Mouse (Mus musculus) layer of hippocampus, adult 9-10 months (tissue): ENCODE data around the gene Treml1.

Experiments used
- DNase-seq: peaks from one replicate; pipeline ENCODE4 v3.0.0; 2022; ENCODE audit warnings: low spot score

Treml1 gene

DNA sequence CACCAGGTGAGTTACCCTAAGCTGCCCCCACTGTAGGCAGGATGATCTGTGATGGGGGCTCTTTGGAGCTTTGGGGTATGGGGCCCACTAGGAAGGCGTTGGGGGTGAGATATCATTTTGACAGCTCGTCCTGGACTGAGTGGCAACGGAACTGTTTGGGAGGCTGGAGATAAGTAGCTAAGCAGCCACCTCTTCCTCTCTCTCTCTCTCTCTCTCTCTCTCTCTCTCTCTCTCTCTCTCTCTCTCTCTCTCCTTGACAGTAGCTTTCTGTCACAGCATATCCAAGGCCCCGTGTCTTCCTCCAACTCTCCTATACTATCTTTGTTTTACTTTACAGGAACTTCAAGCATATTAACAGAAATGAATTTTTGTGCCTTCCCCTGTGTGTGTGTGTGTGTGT is 746 bp downstream of the Treml1 start:
- DNase-seq = no peak

DNA sequence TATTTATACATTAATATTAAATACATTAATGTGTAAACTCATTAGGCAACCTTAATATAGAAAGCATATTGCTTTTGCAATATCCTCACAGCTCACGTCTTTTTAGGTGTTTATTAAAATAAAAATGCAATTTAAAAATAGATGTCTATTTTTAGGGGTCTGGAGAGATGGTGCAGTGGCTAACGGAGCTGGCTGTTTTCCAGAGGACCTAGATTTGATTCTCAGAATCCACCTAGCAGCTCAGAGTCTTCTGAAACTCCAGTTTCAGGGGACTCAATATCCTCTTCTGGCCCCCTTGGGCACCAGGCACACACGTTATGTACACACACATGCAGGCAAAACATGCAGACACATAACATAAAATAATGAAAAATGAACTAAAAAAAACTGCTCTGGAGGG is 2.6 kb downstream of the Treml1 start:
- DNase-seq = no peak

DNA sequence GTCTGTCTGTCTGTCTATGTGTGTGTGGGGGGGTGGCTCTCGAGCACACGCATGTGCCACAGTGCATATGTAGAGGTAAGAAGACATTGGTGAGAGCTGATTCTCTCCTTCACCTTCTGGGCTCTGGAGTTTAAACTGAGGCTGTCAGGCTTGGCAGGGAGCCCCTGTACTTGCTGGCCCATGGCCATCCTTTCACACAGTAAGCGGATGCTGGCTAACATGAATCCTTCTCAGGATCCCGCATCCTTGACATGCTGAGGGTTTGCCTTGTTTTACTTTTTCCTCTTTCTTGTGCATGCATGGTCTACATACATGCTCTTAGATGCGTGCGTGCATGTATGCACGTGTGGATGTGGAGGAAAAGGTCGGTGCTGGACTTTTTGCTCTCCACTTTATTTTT is 3.2 kb downstream of the Treml1 start:
- DNase-seq = no peak

DNA sequence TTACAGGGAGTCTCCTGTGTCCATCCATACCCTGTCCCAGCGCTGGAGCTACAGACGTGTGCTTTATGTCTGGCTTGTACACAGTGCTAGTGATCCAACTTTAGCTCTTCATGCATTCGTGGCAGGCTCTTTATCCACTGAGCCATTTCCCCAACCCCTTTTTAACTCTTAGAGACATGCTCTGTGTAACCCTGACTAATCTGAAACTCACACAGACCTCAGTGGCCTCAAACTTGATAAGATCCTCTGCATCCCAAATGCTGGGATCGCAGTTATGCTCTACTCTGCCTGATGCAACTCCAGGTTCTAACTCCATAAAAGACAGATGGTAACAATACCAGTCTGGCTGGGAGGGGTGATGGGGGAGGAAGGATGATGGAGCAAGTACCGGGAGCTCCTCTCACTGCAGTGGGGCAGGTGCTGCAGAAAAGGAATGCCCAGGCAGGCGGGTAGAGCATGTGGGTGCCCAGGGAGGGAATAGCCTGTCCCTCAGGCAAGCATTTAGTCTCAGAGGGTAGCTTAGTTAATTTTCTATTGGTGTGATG is 3.8 kb downstream of the Treml1 start:
- DNase-seq = no peak

DNA sequence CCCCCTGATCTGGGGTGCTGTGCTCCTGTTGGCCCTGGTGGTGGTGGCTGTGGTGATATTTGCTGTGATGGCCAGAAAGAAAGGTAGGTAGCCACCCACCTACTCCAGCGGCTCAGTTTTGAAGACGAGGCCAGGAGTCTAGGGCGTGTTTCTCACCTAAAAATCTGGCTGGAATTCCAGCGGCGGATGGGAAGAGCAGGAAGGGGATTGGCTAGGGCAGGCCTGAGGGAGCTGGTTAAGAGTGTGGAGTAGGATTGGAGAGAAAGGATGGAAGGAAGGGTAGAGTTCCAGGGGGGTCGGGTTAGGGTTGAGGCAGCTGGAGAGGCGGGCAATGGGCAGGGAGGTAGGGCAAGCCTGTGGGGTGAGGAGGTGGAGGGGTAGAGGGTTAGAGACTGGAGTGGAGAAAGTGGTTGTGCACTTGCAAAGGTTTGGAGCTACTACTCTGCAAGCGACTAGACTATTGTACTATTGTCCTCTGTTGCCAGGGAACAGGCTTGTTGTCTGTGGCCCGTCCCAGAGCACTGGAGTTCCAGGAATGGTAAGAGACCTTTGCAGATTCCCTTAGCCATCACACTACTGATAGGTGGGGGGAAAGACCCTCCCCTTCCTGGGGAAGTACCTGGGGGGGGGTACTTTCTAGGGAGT is 5.9 kb downstream of the Treml1 start:
- DNase-seq = no peak

DNA sequence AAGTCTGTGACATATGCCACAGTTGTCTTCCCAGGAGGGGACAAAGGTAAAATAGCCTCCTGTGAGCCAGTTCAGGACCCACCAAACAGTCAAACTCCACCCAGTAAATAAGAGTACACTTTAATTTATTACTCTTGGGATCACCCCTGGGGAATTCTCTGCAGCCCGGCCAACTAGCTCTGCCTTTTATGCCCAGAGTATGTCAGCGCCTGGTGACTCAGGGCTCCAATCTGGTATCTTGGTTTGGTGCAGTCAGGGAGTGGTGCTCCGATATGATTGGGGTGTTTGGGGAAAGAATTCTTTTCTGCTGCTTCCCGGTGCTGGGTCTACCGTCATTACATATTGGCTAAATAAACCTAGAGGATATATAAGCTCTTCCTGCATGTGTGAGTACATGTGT is 7.1 kb downstream of the Treml1 start:
- DNase-seq = no peak

DNA sequence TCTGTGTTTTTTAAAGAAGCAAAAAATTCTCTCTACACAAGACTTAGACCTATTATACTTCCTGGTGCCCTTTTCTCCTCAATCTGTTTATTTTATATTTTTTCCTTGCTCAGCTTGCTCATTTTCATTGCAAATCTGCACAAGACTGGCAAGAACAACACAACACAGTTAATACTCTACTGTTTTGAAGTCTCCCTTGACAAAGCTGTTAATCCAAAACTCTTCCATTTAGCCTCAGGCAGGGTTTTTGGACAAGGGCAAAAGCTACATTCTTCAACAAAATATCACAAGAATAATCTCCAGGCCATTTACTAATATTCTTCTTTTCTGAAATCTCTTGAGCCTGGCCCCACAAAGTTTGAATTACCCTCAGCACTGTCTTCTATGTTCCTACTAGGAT is 11.9 kb downstream of the Treml1 start:
- no peak for DNase-seq

DNA sequence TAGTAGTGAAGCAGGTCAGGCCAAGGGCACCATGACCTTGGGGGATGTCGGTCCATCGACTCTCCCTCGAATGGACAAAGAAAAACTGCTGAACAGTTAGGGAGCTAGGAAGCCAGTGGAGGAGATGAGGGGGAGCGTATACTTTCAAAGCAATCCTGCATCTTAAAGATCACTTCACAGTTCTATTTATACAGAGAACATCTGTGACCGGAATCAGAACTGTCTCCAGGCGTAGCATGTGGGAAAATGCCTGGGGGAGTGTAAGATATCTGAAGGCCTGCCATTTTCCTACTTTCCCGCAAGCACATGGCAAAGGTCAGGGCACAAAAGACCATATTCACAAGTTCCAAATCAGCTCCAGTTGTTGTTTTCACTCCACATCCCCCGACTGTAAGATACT is 13.3 kb downstream of the Treml1 start:
- no peak for DNase-seq

DNA sequence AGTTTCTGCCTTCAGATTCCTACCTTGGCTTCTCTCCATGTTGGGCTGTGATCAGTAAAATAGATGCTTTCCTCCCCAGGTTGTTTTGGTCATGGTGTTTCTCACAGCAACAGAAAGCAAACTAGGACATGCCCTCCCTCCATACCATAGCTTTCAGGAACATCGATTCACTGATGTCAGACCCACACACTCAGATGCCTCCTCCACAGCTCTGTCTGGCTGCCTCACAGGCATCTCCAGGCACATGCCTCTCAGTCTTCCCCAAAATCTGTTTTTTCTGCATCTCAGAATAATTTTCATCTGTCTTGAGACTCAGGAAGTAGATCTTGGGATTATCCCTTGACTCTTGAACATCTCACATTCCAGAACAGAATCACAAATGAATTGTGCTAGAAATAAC is 16.4 kb downstream of the Treml1 start:
- no peak for DNase-seq

DNA sequence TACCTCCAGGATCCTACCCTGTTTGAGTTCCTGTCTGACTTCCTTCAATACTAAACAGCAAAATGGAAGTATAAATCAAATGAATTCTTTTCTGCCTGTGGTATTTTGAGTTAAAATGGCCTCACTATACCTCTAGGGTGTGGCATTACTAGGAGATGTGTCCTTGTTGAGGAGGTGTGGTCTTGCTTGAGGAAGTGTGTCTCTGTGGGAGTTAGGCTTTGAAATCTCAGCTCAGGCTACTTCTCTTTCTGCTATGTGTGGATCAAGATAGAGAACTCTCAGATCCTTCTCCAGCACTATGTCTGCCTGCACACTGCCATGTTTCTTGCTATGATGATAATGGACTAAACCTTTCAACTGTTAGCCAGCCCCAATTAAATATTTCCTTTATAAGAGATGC is 19.3 kb downstream of the Treml1 start:
- no peak for DNase-seq

DNA sequence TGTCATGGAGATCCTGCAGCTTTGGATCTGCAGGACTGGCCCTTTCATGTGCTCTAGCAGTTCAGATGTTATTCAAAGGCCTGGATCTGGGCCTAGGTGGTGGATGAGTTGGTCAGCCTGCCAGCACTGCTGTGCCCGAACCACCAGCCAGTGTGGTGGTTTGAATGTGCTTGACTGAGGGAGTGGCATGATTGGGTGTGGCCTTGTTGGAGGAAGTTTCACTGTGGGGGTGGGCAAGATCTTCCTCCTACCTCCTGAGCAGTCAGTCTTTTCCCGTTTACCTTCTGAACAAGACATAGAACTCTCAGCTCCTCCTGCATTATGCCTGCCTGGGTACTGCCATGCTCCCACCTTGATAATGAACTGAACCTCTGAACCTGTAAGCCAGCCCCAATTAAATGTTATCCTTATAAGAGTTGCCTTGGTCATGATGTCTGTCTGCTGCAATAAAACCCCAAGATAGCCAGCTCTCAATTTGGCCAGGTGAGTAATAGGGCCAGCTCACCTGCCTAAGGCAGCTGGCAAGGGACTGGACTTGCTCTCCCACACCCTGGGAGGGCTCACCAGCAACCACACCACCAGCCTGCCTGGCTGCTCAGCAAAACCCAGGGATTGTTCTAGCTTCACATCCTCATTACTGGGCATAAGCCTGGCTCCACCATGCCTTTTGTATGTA is 26.2 kb downstream of the Treml1 start:
- no peak for DNase-seq

DNA sequence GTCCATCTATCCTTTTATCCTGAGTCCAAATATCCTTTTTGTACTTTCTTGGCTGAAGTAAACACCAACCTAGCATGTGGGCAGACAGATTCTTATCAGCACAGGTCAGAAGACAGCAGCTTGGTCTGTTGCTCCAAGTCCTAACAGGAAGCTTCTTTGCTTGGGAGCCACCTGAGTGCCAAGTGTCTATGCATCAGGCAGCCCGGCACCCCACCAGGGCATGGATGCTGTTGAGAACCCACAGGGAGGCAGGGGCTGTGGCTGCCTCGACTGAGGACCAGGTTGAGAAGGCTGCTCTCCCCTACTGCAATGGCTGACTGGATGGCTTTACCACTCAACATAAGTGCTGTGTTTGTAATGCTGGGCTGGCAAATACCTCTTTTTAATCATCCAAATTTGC is 28.9 kb downstream of the Treml1 start:
- DNase-seq = no peak

DNA sequence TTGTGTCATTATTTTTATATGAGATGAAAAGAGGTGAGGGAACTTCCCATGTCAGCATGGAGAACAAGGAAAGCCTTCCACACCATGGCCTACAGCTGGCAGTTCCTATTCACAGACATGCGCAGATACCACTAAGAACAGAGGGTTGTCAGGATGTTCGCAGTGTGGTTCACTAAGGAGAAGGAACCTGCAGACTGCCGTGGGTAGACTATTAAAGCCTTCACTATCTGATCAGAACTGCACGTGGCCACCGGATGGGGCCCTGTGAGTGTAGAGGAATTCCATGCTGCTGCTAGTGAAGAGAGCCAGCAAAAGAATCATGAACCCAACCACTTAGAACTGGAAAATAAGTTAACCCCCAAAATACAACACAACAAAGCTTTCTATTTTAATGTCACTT is 29.7 kb downstream of the Treml1 start:
- DNase-seq = no peak

DNA sequence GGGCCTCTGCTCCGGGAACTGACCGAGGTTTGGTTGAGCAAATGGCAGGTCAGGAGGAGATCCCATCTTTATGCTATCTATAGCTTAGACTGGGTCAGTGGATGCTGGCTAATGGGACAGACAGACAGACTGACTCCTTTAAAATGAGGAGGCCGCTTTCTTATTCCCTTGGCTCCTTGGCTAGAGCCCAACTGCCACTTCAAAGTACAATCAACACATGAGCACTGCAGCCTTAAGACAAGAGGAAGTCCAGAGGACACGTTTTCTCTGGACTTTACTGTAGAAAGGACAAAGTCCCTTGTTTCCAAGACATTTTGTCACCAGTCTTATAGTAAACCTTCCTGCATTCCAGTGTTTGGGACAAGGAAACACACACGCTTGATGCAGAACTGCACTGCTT is 31.7 kb downstream of the Treml1 start:
- no peak for DNase-seq

DNA sequence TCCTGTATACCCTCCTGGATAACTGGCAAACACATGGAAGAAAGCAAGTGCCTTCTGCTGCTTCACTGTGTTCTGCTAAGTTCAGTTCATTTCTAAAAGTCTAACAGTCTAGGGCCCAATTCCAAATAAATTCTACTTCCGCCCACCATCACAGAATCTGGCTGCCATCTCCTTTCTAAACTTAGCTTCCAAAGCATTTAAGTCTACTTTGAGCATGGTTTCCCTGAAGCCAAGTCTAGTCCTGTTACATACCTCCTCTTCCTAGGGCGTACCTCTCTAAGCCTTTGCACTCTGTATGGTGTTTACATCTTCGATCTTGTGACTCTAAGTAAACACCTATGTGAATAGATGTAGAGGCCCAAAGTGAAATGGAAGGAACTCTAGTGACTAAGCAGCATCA is 32.9 kb downstream of the Treml1 start:
- DNase-seq = peak; percentile 39

DNA sequence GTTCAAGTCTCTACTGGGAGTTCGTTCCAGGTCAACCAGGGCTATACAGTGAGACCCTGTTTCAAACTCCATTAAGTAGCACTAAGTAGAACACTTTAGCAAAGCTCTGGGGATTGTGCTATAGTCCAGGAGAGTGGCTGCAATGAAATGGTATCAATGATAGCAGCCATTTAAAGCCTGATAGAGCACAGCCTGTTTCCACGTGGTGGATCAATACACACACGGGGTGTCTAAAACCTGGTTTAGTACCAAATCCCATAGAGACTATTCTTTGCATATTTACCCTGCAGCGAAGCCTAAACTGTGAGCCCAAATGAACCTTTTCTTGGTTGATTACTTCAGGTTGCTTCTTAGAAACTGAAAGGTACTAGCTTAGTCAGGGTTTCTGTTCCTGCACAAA is 42.0 kb downstream of the Treml1 start:
- no peak for DNase-seq

DNA sequence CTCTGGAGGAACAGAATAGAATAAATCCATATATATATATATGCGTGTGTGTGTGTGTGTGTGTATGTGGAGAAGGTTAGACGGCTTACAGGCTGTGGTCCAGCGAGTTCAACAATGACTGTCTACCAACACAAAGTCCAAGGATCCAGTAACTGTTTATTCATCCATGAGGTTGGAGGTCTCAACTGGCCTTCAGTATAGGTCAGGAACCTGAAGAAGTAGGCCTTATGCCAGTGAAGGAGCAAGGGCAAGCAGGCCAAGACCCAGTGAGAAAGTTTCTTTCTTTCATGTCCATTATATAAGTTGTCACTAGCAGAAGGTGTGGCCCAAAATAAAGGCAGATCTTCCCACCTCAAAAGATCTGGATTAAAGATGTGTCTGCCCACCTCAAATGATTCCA is 43.0 kb downstream of the Treml1 start:
- no peak for DNase-seq

DNA sequence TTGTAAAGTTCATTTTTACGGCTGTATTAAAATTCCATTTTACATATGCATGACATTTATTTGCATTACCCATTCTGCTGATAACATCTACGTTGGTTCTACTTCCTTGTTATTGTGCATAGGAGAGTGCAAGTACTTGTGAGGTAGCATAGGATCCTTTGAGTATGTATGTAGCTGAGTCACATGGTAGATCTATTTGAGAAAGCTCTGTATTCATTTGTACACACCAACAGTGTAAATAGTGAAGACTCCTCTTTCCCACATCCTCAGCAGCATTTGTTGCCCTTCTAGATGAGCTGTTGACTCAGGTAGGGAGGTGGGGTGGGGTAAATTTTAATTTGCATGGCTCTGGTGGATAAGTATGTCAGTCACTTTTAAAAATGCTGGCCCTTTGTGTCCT is 44.1 kb downstream of the Treml1 start:
- no peak for DNase-seq

DNA sequence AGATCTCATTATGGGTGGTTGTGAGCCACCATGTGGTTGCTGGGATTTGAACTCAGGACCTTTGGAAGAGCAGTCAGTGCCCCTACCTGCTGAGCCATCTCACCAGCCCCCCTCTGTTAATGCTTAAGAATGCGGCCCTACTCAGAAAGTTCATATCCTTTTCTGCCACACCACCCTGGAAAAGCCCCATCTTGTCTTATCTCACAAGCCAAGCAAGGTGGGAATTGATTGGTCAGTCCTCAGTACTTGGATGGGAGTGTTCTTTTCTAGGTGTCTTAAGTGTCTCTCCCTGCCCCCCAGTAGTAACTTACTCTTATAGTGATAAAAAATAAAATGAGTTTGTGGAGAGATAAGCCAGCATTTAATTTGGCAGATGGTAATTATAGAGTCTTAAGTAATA is 45.0 kb downstream of the Treml1 start:
- DNase-seq = no peak

DNA sequence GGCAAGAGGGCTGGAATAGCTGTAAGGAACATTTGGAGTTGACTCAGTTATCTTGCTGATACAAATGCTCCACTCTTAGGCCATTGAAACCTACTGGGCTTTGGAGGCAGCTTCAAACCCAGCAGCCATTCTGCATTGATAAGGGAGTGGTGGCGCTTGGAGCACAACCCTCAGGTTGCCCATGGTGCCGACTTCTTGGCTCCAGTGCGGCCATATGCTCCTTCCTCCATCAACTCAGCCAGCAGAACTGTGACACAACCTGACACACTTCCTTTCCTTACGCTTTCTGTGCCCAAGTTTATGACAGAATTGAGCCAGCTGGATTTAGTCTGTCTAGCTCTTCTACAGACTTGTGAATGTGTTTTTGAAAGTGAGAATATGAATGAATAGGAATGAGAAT is 47.4 kb downstream of the Treml1 start:
- DNase-seq = no peak

DNA sequence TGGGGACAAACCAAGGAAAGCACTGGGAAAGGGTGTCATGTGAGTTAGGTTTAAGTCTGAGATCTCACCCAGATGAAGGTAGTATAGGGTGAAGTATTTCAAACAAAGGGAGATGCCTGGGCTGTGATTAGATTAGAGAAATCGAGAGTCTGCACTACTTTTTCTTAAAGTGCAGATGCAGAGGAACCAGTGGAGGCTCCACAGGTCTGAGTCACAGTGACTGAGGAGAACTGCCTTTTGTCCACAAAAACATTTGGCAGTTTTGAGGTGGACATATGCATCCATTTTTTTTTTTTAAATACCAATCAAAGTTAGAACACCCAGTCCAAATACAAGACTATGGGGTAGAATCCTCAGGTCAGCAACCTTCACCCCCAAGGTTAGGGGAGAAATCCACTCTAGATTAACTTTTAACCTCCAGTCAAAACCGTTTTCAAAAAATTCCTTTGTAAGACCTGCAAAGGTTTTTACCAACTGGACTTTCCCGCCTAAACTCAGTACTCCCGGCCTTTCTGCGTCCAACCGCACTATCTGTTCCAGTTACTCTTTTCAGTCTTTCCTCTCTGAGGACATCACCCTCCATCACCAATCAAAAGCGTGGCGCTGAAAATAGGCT is 48.3 kb downstream of the Treml1 start:
- DNase-seq = no peak

DNA sequence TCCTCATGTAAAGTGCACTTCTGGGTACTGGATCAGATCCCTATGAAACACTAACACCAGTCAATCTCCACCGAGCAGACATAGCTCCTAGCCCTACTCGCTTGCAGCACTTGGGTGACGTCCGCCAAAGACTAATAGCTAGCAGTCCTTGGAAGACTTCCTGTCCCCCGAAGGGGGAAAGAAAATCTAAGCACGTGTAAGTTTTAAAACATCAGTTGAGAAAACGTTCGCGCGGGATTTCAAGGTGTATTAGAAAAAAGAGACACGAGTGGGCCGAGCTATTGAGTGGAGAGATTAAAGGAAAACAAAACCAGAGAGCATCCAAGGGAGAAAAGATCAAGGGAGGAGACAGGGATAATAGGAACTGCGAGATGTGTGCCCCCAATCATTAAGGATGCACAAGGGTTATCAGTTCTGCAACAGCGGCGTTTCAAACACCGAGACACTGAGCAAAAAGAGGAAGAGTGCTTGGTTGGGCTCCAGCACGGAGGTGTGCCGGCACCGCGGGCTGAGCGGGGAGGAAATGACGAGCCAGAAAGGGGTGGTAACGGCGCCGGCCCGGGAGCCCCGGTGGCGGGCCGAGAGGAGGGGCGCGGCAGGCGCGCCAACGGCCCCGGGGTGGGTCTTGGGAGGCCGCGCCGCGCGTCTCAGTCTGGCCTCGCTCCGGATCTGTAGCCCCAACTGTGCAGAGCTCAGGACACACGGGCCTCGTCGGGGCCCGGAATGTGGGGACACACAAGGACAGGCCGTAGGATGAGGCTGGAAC is 49.0 kb downstream of the Treml1 start:
- DNase-seq = peak; percentile 37
